Mouse (Mus musculus): ENCODE results near the gene Arhgef16.
A peak's percentile ranks its signal among the peaks of the same experiment; 100 is the strongest.

Arhgef16 gene

GRCm38 (mm10) chr4:154293735-154294201 is 7.7 kb downstream of the Arhgef16 start:
- no peak for DNase-seq (ENCODE audit: low spot score in 2 of 2)

GRCm38 (mm10) chr4:154283671-154284070 is 17.8 kb downstream of the Arhgef16 start:
- no peak for DNase-seq (ENCODE audit: low spot score in 2 of 2)

DNA sequence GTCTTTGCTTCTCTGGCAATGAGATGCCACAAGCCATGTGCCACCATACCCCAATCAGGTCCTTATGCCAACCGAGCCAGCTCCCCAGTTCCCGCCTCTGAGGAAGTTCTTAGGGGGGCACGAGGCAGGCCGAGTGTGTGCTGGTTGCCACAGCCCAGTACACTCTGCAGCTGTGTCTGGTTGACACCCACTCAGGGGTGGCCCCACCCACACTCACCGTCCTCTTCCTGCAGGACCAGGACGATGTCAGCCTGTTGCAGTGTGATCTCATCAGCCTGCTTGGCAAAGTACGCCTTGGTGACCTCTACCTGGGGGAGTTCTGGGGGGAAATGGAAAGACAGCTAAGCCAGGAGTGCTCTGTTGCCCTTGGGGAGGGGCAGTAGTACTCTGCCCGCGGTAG is 22.0 kb downstream of the Arhgef16 start:
- DNase-seq (ENCODE audit: low spot score in 2 of 2) = no peak

- DNase-seq (ENCODE audit: low spot score in 2 of 2) = peak in 1 of 2 experiments; percentile 24
These were observed 28.5 kb downstream of the Arhgef16 start for GRCm38 (mm10) chr4:154273000-154273399.

DNA sequence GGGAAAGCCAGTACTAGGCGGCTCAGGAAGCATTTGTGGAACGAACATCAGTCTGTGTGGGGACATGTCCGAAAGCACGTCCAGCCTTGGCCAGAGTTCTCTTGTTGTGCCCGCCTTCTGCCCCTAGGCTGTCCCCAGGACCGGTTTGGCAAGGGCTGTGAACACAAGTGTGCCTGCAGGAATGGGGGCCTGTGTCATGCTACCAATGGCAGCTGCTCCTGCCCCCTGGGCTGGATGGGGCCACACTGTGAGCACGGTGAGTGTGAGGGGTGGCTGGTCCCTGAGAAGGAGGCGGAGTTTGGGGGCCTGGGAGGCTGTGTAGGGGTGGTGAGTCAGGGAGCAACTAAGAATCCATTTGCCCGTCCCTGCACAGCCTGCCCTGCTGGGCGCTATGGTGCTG is 32.0 kb downstream of the Arhgef16 start:
- DNase-seq (ENCODE audit: low spot score in 2 of 2) = peak; percentile 68 to 77

DNA sequence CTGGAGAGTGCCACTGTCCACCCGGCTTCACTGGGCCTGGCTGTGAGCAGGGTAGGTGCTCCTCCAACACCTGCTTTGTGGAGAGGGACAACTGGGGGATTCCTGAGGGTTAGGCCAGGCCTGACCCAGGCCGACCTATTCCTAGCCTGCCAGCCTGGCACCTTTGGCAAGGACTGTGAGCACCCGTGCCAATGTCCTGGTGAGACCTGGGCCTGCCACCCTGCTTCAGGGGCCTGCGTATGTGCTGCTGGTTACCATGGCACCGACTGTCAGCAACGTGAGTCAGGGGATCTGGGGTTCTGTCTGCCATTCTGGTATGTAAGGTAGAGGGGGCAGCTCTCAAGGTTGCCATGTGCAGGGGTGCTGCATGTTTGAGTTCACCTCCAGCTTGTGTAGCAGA is 34.0 kb downstream of the Arhgef16 start:
- no peak for DNase-seq (ENCODE audit: low spot score in 2 of 2)

DNA sequence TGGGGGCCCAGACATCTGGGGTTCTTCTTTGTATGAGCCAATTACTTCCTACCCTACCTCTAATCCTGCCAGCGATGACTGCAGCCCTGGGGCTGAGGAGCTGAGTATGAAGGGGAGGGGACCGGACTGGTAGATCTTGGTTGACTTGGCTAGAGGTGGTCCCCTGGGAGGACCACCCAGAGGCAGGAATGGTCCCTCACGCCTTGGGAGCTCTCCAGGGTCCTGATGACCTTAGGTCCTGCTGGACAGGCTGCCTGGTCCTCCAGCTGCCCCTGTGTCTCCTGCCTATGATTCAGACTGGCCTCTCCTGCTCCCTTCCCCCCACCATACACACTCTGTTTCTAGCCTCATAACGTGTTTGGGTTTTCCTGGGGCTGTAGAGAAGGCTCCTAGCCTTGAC is 39.4 kb downstream of the Arhgef16 start:
- no peak for DNase-seq (ENCODE audit: low spot score in 2 of 2)

DNA sequence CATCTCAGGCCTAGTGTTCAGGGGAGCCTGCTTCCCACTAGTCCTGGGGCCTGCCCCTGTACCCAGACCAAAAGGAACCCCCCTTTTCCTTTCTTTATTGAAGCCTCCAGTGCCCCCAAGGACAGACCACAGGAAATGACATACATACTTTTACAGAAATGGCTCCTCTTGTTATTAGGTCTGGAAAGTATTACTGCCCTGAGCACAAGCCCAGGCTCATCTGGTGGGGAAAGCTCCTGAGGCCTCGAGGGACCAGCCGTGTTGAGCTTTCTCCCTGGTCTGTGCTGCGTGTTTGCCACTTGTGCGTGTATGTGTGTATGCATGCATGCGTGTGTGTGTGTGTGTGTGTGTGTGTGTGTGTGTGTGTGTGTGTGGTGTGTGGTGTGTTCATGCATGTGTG is 40.7 kb downstream of the Arhgef16 start:
- no peak for DNase-seq (ENCODE audit: low spot score in 2 of 2)

GRCm38 (mm10) chr4:154252537-154253255 is 48.8 kb downstream of the Arhgef16 start:
- no peak for DNase-seq (ENCODE audit: low spot score in 2 of 2)

DNA sequence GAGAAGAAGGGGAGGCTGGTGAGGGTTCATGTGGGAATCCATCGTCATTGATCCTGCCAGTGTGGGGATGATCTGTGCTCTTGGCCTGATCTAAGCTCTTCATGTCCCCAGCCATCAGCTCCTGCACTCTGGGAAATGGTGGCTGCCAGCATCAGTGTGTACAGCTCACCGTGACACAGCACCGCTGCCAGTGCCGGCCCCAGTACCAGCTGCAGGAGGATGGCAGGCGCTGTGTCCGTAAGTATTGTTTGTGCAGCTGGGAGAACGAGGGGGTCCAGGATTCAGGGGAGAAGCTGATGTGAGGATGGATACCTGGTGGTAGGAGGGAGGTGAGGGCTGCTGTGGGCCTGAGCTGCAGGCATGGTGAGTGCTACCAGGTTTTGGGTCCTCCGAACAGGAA is 52.2 kb downstream of the Arhgef16 start:
- no peak for DNase-seq (ENCODE audit: low spot score in 2 of 2)

DNA sequence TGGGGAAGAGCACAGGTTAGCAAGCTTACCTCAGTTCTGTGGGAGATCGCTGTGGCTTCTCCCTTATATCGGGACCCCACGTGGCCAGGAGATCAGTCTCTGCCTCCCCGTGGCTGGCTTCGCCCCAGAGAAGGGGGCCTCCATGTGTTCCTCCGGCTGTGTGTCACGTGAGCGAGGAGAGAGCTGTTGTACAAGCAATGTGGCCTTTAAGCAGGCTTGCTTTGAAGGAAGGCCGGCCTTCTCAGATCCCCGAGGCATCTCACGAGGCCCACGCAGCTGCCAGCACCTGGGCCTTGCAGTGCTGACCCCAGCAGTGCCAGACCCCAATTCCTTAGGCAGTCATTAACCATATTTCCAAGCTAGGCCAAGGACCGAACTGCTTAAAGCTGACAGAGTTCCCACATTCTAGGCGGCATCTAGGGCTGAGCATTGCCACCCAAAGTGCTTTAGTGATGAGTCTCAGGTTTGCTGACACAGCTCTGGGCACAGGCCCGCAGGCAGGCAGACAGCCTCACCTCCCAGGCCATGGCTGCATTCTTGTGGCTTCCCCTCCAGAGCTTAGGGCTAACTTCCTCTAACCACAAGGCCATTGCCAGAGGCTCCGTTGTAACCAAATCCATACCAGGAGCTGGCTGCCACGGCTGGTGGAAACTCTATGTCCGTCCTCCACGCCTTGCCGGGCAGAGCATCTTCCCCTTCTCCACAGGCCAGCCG is 53.2 kb downstream of the Arhgef16 start:
- no peak for DNase-seq (ENCODE audit: low spot score in 2 of 2)

DNA sequence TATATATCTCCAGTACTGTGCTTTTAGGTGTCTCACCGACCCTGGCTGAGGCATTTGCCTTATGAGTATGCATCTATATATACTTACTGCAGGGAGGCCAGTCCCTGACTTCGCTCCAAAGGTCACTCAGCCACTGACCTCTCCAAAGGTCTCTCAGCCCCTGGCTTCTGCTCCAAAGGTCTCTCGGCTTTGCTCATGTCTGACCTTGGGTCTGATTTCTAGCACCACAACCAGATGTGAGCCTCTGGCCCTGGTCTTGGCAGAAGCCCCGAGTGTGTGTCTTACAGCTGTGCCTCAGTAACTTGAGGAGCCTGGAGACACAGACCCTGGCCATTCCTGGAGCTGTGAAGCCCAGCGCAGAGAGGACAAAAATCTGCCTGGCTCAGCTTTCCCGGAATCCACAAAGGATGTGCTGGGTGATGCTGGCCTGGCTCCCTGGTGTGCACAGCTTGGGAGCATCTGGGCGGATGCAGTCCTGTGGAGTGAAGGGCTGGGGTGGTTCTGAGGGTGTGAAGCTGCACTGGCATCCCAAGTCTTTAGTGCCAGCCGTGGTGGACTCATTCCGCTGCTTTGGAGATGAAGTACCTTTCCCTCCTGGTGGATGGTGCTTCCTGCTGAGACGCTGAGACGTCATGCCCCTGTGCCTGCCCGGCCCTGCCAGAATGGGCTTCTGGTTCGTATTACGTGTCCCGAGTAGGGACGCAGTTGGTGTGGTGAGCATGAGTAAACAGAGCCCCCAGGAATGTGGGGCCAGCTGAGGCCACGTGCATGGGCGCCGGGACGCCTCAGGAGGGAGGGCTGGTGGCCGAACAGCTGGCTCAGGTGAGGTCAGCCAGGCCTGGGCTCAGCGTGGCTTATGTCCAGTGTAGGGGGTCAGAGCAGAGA is 54.0 kb downstream of the Arhgef16 start:
- DNase-seq (ENCODE audit: low spot score in 2 of 2) = no peak

DNA sequence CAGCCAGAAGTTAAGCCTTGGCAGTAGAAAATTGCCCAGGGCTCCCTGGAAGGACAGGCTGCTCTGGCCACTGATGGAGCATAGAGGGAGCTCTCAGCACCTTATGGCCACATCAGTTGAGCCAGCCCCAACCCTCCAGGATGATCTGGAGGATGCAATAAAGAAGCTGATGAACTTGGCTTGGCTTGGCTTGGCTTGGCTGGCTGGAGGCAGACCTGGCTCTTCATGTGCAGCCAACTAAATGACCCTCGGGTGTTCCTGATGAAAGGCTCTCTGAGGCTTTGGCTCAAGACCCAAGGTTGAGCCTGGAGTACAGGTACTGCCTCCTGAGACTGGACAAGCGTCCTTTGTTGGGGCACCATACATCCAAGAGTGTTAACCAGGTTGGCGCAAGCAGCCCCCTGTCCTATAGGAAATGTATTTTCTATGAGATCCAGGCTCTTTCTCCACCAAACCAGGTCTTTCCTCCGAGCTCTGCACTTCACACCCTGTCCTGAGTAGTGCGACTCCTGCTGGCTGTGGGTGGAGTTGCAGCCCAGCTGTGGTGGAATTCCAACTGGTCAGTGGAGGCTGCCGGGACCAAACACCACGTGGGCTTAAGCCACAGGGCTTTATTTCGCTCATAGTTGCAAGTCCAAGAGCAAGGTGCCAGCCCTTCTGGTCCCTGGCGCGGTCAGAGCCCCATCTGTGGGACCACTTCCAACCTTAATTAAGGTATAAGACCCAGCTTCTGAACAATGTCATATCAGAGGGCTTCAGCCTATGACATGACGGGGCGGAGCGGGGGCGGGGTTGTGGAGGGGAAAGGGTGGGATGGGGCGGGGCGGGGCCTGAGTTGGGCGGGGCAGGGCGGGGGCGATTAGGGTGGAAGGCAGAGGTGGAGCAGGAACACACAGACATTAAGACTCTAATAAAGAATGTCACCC is 55.1 kb downstream of the Arhgef16 start:
- DNase-seq (ENCODE audit: low spot score in 2 of 2) = peak; percentile 59 to 78

- no peak for DNase-seq (ENCODE audit: low spot score in 2 of 2)
These were observed 56.1 kb downstream of the Arhgef16 start for GRCm38 (mm10) chr4:154245342-154245741.

DNA sequence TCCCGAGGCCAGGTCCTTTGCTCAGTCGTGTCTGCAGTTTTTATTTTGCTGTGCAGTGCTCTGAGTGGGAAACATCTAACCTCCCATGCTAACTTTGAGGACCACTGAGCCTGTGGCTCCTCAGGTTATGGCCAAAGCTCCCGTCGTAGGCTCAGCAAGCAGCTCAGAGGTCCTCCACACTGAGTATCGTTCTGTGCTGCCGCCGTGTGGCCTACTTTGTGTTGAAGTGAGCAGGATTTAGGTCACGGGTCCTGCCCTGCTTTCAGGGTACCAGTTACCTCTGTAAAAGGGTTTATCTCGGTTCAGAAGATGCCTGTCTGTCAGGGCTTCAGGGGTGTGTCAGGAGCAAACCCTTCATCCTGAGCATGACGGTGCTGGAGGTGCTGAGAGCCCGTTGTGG is 60.9 kb downstream of the Arhgef16 start:
- DNase-seq (ENCODE audit: low spot score in 2 of 2) = no peak

DNA sequence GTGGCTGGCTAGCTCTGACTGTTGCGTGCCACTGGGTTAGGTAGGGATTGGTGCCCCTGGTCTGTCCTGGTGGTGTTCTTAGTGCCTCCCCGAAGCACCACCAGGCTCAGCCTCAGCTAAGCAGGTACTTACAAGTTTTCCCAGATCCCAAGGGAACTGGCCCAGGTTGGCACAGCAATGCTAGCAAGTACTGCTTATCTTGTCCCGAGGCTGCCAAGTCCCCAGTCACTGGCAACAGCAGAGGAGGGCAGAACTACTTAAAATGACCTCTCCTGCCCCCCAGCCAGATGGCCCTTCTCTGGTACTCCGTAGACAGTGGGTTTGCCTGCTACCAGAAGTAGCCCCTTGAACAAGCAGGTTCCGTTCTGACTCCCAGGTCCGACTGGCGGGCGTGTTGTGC is 62.3 kb downstream of the Arhgef16 start:
- no peak for DNase-seq (ENCODE audit: low spot score in 2 of 2)

- DNase-seq (ENCODE audit: low spot score in 2 of 2) = no peak
These were observed 64.2 kb downstream of the Arhgef16 start for GRCm38 (mm10) chr4:154237306-154237705.

DNA sequence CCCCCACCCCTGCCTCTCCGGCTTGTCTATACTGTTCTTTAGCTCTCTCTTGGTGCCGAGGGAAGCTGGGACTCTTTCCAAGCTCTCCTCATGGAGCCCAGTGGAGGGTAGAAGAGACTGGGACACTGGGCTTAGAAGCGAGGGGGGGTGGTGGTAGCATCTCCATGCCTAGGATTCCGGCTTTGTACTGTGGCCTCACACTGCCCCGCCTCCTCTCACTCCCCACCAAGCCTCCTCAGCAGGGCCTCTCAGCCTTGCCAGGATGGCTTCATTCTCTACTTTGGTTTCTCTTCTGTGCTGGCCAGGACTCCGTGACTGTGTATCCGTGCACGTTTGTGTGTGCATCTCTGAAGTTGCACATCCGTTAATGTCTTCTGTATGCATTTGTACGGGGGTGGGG is 64.6 kb downstream of the Arhgef16 start:
- DNase-seq (ENCODE audit: low spot score in 2 of 2) = no peak

GRCm38 (mm10) chr4:154236001-154236400 is 65.5 kb downstream of the Arhgef16 start:
- no peak for DNase-seq (ENCODE audit: low spot score in 2 of 2)

DNA sequence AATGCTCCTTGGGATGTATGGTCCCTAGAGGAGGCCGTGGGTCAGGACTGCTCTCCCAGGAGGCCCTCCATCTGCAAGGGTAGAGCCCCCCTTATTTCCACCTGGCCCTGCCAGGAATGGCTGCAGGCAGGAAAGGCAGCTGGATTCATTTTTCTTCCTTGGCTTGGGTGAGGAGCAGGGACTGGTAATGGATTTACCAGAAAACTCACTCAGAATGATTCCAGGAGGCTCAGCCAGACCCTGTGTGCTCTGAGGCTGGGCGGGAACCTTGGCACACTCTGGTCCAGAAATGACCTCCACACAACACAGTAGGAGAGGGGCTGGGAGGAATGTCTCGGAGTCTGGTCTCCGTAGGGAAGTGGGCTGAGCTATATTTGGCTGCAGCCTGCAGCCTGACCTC is 69.2 kb downstream of the Arhgef16 start:
- no peak for DNase-seq (ENCODE audit: low spot score in 2 of 2)

DNA sequence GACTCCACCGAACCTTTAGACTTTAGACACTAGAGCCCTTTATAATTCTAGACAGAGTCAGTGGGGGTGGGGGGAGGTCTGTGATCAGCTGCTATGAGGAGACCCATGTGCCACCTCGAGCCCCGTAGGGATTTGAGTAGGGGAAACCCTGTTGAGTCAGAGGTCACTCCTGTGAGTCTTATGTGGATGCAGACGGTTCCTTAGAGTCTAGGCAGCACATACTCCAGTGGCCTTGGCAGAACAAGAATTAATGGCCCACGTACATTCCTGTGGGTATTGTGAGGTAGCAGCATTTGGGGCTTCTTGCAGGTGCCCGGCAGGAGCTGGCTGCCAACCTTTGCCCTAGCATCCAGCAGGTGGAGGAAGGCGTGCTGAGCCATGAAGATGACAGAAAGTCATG is 70.1 kb downstream of the Arhgef16 start:
- no peak for DNase-seq (ENCODE audit: low spot score in 2 of 2)
